Comparison of ENCODE assay signal across 8 mouse cellular contexts in the genomic region with DNA sequence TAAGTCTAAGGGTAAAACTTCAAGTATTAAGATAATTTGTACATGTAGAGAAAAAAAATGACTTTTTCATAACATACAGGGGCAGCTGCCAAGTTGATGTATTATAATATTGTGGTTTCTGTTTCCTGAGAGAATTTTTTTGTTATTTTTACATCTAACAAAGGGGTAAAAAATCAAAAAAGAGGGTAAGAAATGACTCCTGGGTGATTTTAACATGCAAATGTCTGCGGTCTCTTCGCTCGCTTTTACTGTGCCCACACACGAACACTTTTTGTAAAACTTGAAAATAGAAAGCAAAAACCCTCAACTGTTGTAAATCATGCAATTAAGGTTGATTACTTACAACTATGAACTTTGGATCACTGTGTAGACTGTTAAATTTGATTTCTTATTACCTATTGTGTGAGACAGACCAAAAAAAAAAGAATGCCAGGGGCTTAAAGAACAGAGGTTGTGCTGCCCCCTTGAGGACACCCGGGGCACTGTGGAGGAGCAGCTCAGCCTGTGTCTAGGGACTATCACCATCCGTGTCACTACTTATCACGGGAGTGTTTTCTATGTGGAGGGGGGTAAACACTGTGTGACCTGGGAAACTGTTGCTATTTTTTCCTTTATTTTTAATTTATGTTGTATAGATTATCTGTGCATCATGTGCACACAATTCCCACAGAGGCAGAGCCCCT. TPM values are rescaled to one million over a fixed set of nuclear protein-coding genes. Genes with fewer than 3 reads are reported as not detected.
DNase-seq lines count a peak whose midpoint lies in the region; ATAC-seq and TF ChIP-seq lines count a peak whose summit lies in the region.

No protein-coding gene starts in this region.

- H3K4me1 ChIP-seq in E14TG2a.4 (replicated peaks; ENCODE audit: low read depth, low read length), result peaks cover 22% of the 10 kb centered on the region
- H3K4me1 ChIP-seq in kidney, postnatal 0 days (replicated peaks; ENCODE audit: insufficient read depth, low read length), result no peaks in the 10 kb centered on the region
- H3K4me1 ChIP-seq in lung, embryonic 14.5 days (ENCODE audit: insufficient read depth), result no peaks in the 10 kb centered on the region

- no peak for ATAC-seq in kidney, postnatal 0 days (replicated peaks; ENCODE audit: low FRiP score, low read depth)
- no peak for ATAC-seq in lung, embryonic 14.5 days (ENCODE audit: insufficient read depth)

- WGBS in kidney, postnatal 0 days, result 53% methylated on average over 7 of the region's 7 CpGs
- WGBS in lung, embryonic 14.5 days, result 52% methylated on average over 7 of the region's 7 CpGs

- peak; percentile 82 for DNase-seq in cerebellum, adult 11-12 months
- DNase-seq in forelimb bud, embryonic 11.5 days (ENCODE audit: low read depth, low spot score), result peak; percentile 40
- peak; percentile 61 for DNase-seq in kidney, postnatal 0 days (ENCODE audit: low spot score)
- DNase-seq in lung, embryonic 14.5 days, result peak; percentile 81
- peak; percentile 87 for DNase-seq in right cerebral cortex, postnatal 14 days
- DNase-seq in urinary bladder, postnatal 4 days (ENCODE audit: low spot score in 2 of 2), result no peak

- H3K9me3 ChIP-seq in E14TG2a.4 (ENCODE audit: low read length), result no peaks in the 10 kb centered on the region
- H3K9me3 ChIP-seq in kidney, postnatal 0 days (replicated peaks; ENCODE audit: low read length), result no peaks in the 10 kb centered on the region
- H3K9me3 ChIP-seq in lung, embryonic 14.5 days (ENCODE audit: low read depth, low read length), result no peaks in the 10 kb centered on the region

- H3K4me2 ChIP-seq in kidney, postnatal 0 days (ENCODE audit: low read length), result no peak overlapping the region
- H3K4me2 ChIP-seq in lung, embryonic 14.5 days, result no peak overlapping the region

- H3K4me3 ChIP-seq in C2C12 (ENCODE audit: insufficient read depth, poor library complexity, severe bottlenecking) (no peak overlapping the region), E14TG2a.4 (replicated peaks; ENCODE audit: low read length) (no peak overlapping the region)
- no peak overlapping the region for H3K4me3 ChIP-seq in kidney, postnatal 0 days (replicated peaks; ENCODE audit: low read depth, low read length)
- no peak overlapping the region for H3K4me3 ChIP-seq in lung, embryonic 14.5 days (ENCODE audit: low read depth, low read length)

- no peaks in the 10 kb centered on the region for H3K79me3 ChIP-seq in C2C12 (ENCODE audit: low read depth)

- H3K79me2 ChIP-seq in C2C12 (ENCODE audit: control insufficient read depth, insufficient read depth), result no peaks in the 10 kb centered on the region

- TF ChIP-seq CTCF in C2C12 (IDR thresholded peaks at IDR 0.05; ENCODE audit: control insufficient read depth, insufficient read depth, insufficient read length) (peak; percentile 68), E14TG2a.4 (conservative IDR thresholded peaks at IDR 0.05; ENCODE audit: low read length) (peak; percentile 45)
- peak; percentile 73 for TF ChIP-seq CTCF in kidney, postnatal 0 days (IDR thresholded peaks at IDR 0.05; ENCODE audit: low read depth)
- peak; percentile 77 for TF ChIP-seq CTCF in lung, embryonic 14.5 days (IDR thresholded peaks at IDR 0.05; ENCODE audit: low read depth)

- H3ac ChIP-seq in C2C12 (ENCODE audit: control insufficient read depth, insufficient read length, low read depth), result no peak overlapping the region

- no peak overlapping the region for H3K9ac ChIP-seq in kidney, postnatal 0 days (ENCODE audit: low read depth, low read length)
- no peak overlapping the region for H3K9ac ChIP-seq in lung, embryonic 14.5 days

- peaks cover 19% of the 10 kb centered on the region for H3K27me3 ChIP-seq in C2C12 (ENCODE audit: control insufficient read depth, insufficient read depth, insufficient read length)
- H3K27me3 ChIP-seq in E14TG2a.4 (ENCODE audit: insufficient read depth, low read length), result peaks cover 27% of the 10 kb centered on the region
- H3K27me3 ChIP-seq in kidney, postnatal 0 days (ENCODE audit: insufficient read depth, low read length), result peaks cover 12% of the 10 kb centered on the region
- H3K27me3 ChIP-seq in lung, embryonic 14.5 days (ENCODE audit: insufficient read depth, low read length), result peaks cover 12% of the 10 kb centered on the region

- H3K36me3 ChIP-seq in C2C12 (ENCODE audit: control insufficient read depth, insufficient read depth) (no peaks in the 10 kb centered on the region), E14TG2a.4 (ENCODE audit: insufficient read depth, low read length) (no peaks in the 10 kb centered on the region)
- H3K36me3 ChIP-seq in kidney, postnatal 0 days (ENCODE audit: insufficient read depth, low read length), result no peaks in the 10 kb centered on the region
- no peaks in the 10 kb centered on the region for H3K36me3 ChIP-seq in lung, embryonic 14.5 days (ENCODE audit: insufficient read depth)

- no peak overlapping the region for H3K27ac ChIP-seq in kidney, postnatal 0 days
- no peak overlapping the region for H3K27ac ChIP-seq in lung, embryonic 14.5 days (ENCODE audit: low read depth)

TF ChIP-seq in C2C12, 6 proteins besides CTCF, POLR2A, EP300 and RAD21:
- TF ChIP-seq CEBPB (IDR thresholded peaks at IDR 0.05; ENCODE audit: low read depth) (no peak), FOSL1 (IDR thresholded peaks at IDR 0.05; ENCODE audit: insufficient read depth, low read length, poor library complexity, severe bottlenecking) (no peak), MYOD1 (IDR thresholded peaks at IDR 0.05; ENCODE audit: control insufficient read depth, insufficient read length, low read depth) (no peak), MYOG (IDR thresholded peaks at IDR 0.05; ENCODE audit: control insufficient read depth, extremely low read depth, insufficient read length) (no peak), MAX (IDR thresholded peaks at IDR 0.05) (no peak)

RNA-seq across cellular contexts. Expression of a gene that starts 23.5 kb away (rescaled TPM):
- polyA plus RNA-seq in C2C12 (2012; fragmentation: generic; extraction: Trizol), result 0.01 TPM
- polyA plus RNA-seq in kidney, postnatal 0 days (2015; fragmentation: Nextera tagmentation; extraction: Ambion mirVana), result 2.5 and 3.6 TPM in 2 replicates
- polyA plus RNA-seq in lung, embryonic 14.5 days (2014; fragmentation: Nextera tagmentation; extraction: Ambion mirVana), result 33.6 and 37.3 TPM in 2 replicates

RNA-seq across cellular contexts. Expression of a gene that starts 56.7 kb away (rescaled TPM):
- polyA plus RNA-seq in C2C12 (2012; fragmentation: generic; extraction: Trizol), result 0.26 TPM
- 0.26 and 0.30 TPM in 2 replicates for polyA plus RNA-seq in kidney, postnatal 0 days (2015; fragmentation: Nextera tagmentation; extraction: Ambion mirVana)
- 0.70 and 0.97 TPM in 2 replicates for polyA plus RNA-seq in lung, embryonic 14.5 days (2014; fragmentation: Nextera tagmentation; extraction: Ambion mirVana)

Comparison
In these comparisons a context has a peak if more than half of its experiments do, and no peak if none do; other contexts are left out.
1. DNase-seq: peak in cerebellum, adult 11-12 months (single experiment), forelimb bud, embryonic 11.5 days (single experiment), kidney, postnatal 0 days (single experiment), lung, embryonic 14.5 days (single experiment) and right cerebral cortex, postnatal 14 days (single experiment); none in urinary bladder, postnatal 4 days (0 of 2).
2. Peak in every context shown above with its lines, with median percentiles within 50 percentile points of each other: CTCF ChIP-seq.